In the genomic region with DNA sequence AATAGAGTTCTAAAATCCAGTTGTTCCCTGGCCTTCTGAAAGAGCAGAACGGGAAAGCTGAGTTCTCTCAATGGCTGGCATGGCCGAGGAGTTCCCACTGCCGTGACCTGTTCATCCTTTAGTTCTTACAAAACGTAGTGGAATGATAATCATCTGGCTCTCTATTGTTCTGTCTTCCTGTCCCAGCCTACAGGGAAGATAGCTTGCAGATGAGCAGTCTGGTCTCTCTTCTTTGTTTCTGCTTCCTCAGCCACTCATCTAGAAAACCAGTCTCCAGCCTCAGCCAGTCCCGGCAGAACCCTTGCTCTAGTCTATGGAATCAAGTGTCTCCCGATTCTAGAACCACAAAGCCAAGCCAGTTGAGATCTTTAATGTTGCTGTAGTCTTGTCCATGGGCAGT, we compare ENCODE assay signal across 24 mouse cellular contexts. TPM values are rescaled to one million over a fixed set of nuclear protein-coding genes. Genes with fewer than 3 reads are reported as not detected.
A peak's percentile ranks its signal among the peaks of the same experiment; 100 is the strongest.
DNase-seq lines count a peak whose midpoint lies in the region; ATAC-seq and TF ChIP-seq lines count a peak whose summit lies in the region.
"Had no signal": no experiment of that assay in that cellular context is flagged by ENCODE, and none has a peak within 500 bp of the region (broad histone marks: within the 10 kb centered on the region; RNA-seq: fewer than 3 reads in every experiment).

No protein-coding gene starts in this region.

- no peak for TF ChIP-seq POLR2A in cerebellum, adult 2 months (IDR thresholded peaks at IDR 0.05; ENCODE audit: borderline replicate concordance, insufficient read depth, low read length)
- no peak for TF ChIP-seq POLR2A in embryonic fibroblast, embryonic 13.5 days (IDR thresholded peaks at IDR 0.05; ENCODE audit: low read depth, low read length)

- no peaks in the 10 kb centered on the region for H3K9me3 ChIP-seq in heart, postnatal 0 days (replicated peaks; ENCODE audit: control insufficient read depth, low read length)
- H3K9me3 ChIP-seq in forebrain, embryonic 13.5 days (replicated peaks) = no peaks in the 10 kb centered on the region
- H3K9me3 ChIP-seq: embryonic facial prominence, embryonic 13.5 days; embryonic facial prominence, embryonic 15.5 days; G1E had no signal

- WGBS in cerebellum, adult 2 months = 84% methylated on average over 6 of the region's 6 CpGs
- WGBS in heart, postnatal 0 days = 62% methylated on average over 6 of the region's 6 CpGs
- 72% methylated on average over 6 of the region's 6 CpGs for WGBS in forebrain, embryonic 13.5 days

- H3K4me3 ChIP-seq in cerebellum, adult 2 months (replicated peaks; ENCODE audit: insufficient read depth, low read depth, low read length) = no peak overlapping the region
- no peak overlapping the region for H3K4me3 ChIP-seq in heart, postnatal 0 days (ENCODE audit: low read depth, low read length)
- no peak overlapping the region for H3K4me3 ChIP-seq in embryonic fibroblast, embryonic 13.5 days (ENCODE audit: insufficient read depth, low read length)
- H3K4me3 ChIP-seq in forebrain, embryonic 13.5 days = no peak overlapping the region
- H3K4me3 ChIP-seq: embryonic facial prominence, embryonic 13.5 days; embryonic facial prominence, embryonic 15.5 days had no signal

- DNase-seq in cerebellum, adult 2 months = no peak
- DNase-seq in cerebellum, adult 11-12 months = no peak
- peak; percentile 9 for DNase-seq in heart, postnatal 0 days (ENCODE audit: low spot score)
- DNase-seq in heart, postnatal 14 days = no peak
- DNase-seq in R1 (ENCODE audit: low read depth, low spot score) = peak; percentile 81
- no peak for DNase-seq in cerebellum, adult 9-10 months
- DNase-seq: adrenal gland, adult 8-10 months; adrenal gland, postnatal 14 days; adrenal gland, postnatal 36 days; B cell, adult 2 months; cerebellum, postnatal 14 days; cerebellum, postnatal 36 days; embryo, embryonic 11 days had no signal

- H3K36me3 ChIP-seq in heart, postnatal 0 days (replicated peaks; ENCODE audit: control insufficient read depth, insufficient read depth, low read length) = no peaks in the 10 kb centered on the region
- no peaks in the 10 kb centered on the region for H3K36me3 ChIP-seq in forebrain, embryonic 13.5 days (ENCODE audit: poor library complexity, severe bottlenecking)
- H3K36me3 ChIP-seq: embryonic facial prominence, embryonic 13.5 days; embryonic facial prominence, embryonic 15.5 days; G1E had no signal

- no peak overlapping the region for H3K4me2 ChIP-seq in heart, postnatal 0 days (ENCODE audit: low read depth, low read length)
- H3K4me2 ChIP-seq in forebrain, embryonic 13.5 days = no peak overlapping the region
- H3K4me2 ChIP-seq: embryonic facial prominence, embryonic 13.5 days; embryonic facial prominence, embryonic 15.5 days had no signal

- no peak overlapping the region for H3K9ac ChIP-seq in heart, postnatal 0 days (replicated peaks; ENCODE audit: low read depth, low read length)
- H3K9ac ChIP-seq in forebrain, embryonic 13.5 days = no peak overlapping the region
- H3K9ac ChIP-seq: embryonic facial prominence, embryonic 13.5 days; embryonic facial prominence, embryonic 15.5 days had no signal

- H3K27ac ChIP-seq in cerebellum, adult 2 months (ENCODE audit: insufficient read depth, low read length) = peak overlapping the region; percentile 52; the same call in 1 of the 2 replicates
- no peak overlapping the region for H3K27ac ChIP-seq in heart, postnatal 0 days (ENCODE audit: low read depth)
- peak overlapping the region; percentile 14; the same call in 1 of the 2 replicates for H3K27ac ChIP-seq in embryonic fibroblast, embryonic 13.5 days (ENCODE audit: insufficient read depth, low read length)
- no peak overlapping the region for H3K27ac ChIP-seq in forebrain, embryonic 13.5 days
- H3K27ac ChIP-seq: embryonic facial prominence, embryonic 13.5 days; embryonic facial prominence, embryonic 15.5 days had no signal

- ATAC-seq in heart, postnatal 0 days (ENCODE audit: insufficient read depth, low read depth) = no peak
- no peak for ATAC-seq in forebrain, embryonic 13.5 days
- ATAC-seq: activated CD4-positive, CD25-positive, alpha-beta regulatory T cell, adult 4 months; CD4-positive, CD25-positive, alpha-beta regulatory T cell, adult 4 months; forebrain, embryonic 14.5 days; forebrain, embryonic 16.5 days had no signal

- no peaks in the 10 kb centered on the region for H3K27me3 ChIP-seq in cerebellum, adult 2 months (ENCODE audit: control insufficient read depth, insufficient read depth, low read length)
- no peaks in the 10 kb centered on the region for H3K27me3 ChIP-seq in heart, postnatal 0 days (ENCODE audit: control insufficient read depth, insufficient read depth, low read length)
- no peaks in the 10 kb centered on the region for H3K27me3 ChIP-seq in forebrain, embryonic 13.5 days
- H3K27me3 ChIP-seq: CH12.LX; embryonic facial prominence, embryonic 13.5 days; embryonic facial prominence, embryonic 15.5 days; Patski had no signal

- intact Hi-C loops in heart, postnatal 14 days (cut with DNase I) = no loop called here

- peaks cover 12% of the 10 kb centered on the region for H3K4me1 ChIP-seq in cerebellum, adult 2 months (ENCODE audit: control insufficient read depth, insufficient read depth, low read length)
- H3K4me1 ChIP-seq in heart, postnatal 0 days (ENCODE audit: control insufficient read depth, insufficient read depth) = peaks cover 19% of the 10 kb centered on the region
- H3K4me1 ChIP-seq in embryonic fibroblast, embryonic 13.5 days (ENCODE audit: control insufficient read depth, insufficient read depth, low read length) = peaks cover 3% of the 10 kb centered on the region; the same call in 1 of the 2 replicates
- H3K4me1 ChIP-seq in forebrain, embryonic 13.5 days = no peaks in the 10 kb centered on the region
- H3K4me1 ChIP-seq: embryonic facial prominence, embryonic 13.5 days; embryonic facial prominence, embryonic 15.5 days had no signal

- TF ChIP-seq CTCF in cerebellum, adult 2 months (IDR thresholded peaks at IDR 0.05; ENCODE audit: borderline replicate concordance, insufficient read depth, low read depth, low read length) = no peak
- no peak for TF ChIP-seq CTCF in heart, postnatal 0 days (IDR thresholded peaks at IDR 0.05; ENCODE audit: low read depth)
- no peak for TF ChIP-seq CTCF in embryonic fibroblast, embryonic 13.5 days (IDR thresholded peaks at IDR 0.05; ENCODE audit: borderline replicate concordance, insufficient read depth, low read length)

- TF ChIP-seq EP300 in heart, postnatal 0 days (IDR thresholded peaks at IDR 0.05; ENCODE audit: low read depth) = no peak

RNA-seq across cellular contexts. Expression of gene Dusp5, which starts 46.8 kb away (rescaled TPM):
- 80.4 and 87.9 TPM in 2 replicates for polyA plus RNA-seq in cerebellum, adult 2 months (2012; rRNA removed)
- total RNA-seq in heart, postnatal 0 days (2014; rRNA removed; ENCODE audit: low replicate concordance) = 15.9 and 20.8 TPM in 2 replicates
- 8.0 and 9.6 TPM in 2 replicates for polyA plus RNA-seq in heart, postnatal 0 days (2015; fragmentation: Nextera tagmentation; extraction: Ambion mirVana)
- total RNA-seq in heart, postnatal 14 days (2021) = 10 to 100 TPM in 1 of 2 experiments, 1 to 10 TPM in 1; 9.9 to 10.0 TPM
- polyA plus RNA-seq in embryonic fibroblast, embryonic 13.5 days (2011; ENCODE audit: insufficient read length, low read depth, missing spikeins) = 19.5 and 40.5 TPM in 2 replicates
- polyA plus RNA-seq in forebrain, embryonic 13.5 days (2015; fragmentation: Nextera tagmentation; extraction: Ambion mirVana) = 1.5 and 1.8 TPM in 2 replicates

Comparison
In these comparisons a context has a peak if more than half of its experiments do, and no peak if none do; other contexts are left out.
1. DNase-seq: peak in heart, postnatal 0 days (single experiment) and R1 (single experiment); none in cerebellum, adult 2 months (0 of 2), cerebellum, adult 11-12 months (single experiment), heart, postnatal 14 days (0 of 2) and cerebellum, adult 9-10 months (single experiment).
2. H3K27ac ChIP-seq: peak in cerebellum, adult 2 months (single experiment) and embryonic fibroblast, embryonic 13.5 days (single experiment); none in heart, postnatal 0 days (single experiment) and forebrain, embryonic 13.5 days (single experiment).